Mouse (Mus musculus) left cerebral cortex, adult 9 months (tissue): Measurements from ENCODE around the gene Lactbl1.

Experiments used
- DNase-seq, 2 experiments: peaks; one replicate each; pipeline ENCODE4 v3.0.0; 2022; ENCODE audit warnings: low spot score in 2 of 2

Lactbl1 gene

DNA sequence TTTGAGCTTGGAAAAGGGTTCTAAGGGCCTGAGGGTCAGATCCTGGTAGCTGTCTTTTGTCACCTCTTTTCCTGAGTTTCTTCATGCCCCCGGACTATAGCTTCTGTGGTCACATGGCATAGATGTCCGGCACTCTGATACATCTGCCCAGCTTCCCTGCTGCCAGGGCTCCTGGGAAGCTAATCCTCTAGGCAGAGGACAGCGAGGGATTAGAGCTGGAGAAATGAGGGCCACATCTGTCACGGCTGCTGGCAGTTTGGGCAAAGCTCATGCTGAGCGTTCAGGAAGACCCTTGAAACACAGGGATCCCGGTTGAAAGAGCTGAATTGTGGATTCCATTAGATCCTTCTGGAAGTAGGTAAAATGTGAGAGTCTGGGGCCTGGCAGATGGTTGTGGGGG, at the start of gene Lactbl1:
Gene Lactbl1 (plus strand): TSS at position 234 of the 400 bp plus-strand sequence.
- DNase-seq: no peak

DNA sequence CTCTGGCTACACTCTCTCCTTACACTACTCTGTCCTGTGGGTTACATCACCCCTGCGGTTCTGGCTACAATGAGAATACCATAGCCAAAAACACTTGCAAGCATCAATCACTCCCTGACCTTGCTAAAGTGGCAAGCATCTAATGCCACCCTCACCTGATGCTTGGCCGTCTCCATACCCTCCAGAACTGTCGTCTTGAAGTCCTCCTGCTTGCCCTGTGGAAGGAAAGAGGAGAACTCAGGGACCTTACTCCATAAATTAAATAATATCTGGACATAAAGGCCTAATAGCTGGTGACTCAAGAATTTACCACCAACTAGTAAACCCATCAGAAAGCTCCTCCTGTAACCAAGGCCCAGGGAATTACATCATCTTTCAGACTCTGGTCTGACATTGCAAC, 40.5 kb upstream of the Lactbl1 start:
- DNase-seq: no peak

DNA sequence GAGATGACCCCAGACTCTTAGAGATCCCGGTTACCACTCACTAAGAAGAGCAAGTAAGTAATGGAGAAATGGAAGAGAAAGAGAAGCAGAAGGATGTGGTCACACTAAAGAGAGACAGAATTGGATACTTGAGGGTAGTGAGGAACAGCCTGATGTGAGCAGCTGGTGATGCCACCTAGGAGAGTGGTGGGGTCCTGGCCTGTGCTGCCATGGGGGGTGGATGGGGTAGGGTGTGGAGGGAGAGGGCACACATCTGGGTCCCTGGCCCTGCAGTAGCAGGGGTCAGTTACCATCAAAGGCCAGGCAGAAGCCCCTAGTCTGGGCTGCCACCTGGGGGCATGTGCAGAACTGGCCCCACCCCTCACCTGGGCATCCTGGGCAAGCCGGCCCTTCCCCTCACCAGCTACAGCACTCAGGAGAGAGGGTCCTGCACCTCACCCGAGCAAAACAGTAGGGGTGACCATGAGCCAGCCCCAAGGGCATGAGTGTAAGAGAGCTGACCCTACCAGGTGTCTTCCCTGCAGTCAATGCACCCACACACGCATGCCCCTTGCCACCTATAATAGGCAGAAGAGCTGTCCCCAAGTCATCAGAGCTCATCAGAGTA, 35.1 kb upstream of the Lactbl1 start:
- DNase-seq: no peak

DNA sequence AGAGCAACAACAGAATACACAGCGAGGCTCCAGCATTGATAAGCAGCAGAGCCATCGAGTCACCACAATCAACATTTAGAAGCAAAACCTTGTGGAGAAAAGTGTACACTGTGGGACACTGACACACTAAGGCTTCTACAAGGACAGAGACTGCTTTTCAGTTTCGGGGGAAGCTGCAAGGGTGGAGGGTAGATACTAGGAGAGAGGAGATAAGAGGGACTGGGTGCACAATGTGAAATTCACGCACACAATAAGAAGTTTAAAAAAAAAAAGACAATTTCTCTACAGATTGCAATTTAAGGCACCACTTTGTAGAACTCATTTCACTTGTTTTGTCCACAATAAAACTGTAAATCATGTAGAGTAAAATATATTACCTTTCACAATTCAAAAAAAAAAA, 34.4 kb upstream of the Lactbl1 start:
- no peak for DNase-seq

DNA sequence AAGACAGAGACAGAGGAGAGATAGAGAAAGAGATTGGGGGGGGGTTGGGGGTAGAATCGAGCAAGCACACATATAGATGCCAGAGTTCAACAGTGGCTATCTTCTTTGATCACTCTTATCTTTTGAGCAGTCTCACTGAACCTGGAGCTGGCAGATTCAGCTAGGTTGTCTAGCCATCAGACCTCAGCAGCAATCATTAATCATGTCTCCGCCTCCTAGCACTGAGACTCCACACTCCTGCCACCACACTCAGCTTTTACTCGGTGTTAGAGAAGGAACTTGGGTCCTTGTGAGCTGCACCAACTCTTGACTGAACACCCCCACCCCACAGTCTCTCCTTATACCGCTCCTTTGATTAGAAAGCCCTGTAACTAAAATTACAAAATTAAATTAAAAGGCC, 30.3 kb upstream of the Lactbl1 start:
- DNase-seq: no peak

DNA sequence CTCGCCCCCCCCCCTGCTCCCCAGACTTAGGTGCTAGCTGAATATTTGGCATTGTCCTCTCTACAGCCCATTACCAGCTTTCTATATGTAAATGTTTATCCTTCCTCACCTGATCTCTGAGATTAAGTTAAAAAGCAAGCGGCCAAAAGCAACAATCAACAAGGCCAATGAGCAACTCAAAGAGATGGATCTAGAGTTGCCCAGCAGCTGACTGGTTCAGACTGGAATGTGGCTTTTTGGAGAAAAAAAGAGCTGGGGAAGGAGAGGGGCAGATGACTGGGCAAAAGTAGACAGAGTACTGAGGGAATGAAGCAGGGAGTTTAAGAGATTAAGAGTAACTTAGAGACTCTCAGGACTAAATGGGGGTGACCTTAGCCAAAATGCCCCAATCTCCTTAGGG, 28.4 kb upstream of the Lactbl1 start:
- DNase-seq: no peak

DNA sequence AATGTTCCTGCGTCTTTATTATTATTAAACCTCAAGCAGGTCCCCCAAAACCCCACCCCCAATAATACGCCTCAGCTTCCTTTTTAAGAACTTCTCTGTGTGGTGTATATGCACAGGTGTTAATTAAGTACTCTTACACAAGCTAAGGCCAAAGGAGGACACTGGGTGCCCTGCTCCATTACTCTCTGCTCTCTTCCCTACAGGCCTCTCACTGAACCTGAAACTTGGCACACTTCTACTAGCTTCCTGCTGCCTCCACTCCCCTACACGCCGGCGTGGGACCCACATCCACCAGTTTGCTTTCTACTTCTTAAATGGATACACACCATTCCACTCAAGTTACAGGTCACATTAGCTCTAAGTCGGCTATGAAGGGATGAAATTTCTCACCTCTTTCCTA, 27.2 kb upstream of the Lactbl1 start:
- no peak for DNase-seq

DNA sequence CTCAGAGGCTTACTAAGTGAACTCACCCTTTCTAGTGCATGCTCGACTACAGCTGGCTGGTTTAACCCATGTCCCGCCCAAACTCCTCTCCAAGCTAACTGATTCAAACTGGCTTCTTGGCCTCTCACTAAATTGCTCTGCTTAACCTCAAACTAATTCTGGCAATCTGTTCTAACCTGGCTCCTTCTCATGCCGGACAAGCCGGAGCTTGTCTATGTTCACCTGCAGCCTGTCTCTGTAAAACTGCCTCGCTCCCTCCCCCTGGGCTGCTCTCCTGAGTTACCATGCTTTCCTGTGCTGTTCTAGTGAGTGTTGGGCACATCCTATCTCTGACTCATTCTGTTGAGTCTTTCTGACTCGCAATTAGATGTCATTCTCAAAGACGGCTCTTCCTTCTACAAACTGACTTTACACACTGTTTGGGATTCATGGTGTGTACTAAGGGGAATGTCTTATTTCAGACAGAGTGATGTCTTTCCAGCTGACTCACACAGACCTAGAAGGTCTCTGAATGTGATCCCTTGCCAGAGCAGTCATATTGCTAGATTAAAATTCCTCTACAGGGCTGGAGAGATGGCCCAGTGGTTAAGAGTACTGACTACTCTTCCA, 24.0 kb upstream of the Lactbl1 start:
- no peak for DNase-seq

DNA sequence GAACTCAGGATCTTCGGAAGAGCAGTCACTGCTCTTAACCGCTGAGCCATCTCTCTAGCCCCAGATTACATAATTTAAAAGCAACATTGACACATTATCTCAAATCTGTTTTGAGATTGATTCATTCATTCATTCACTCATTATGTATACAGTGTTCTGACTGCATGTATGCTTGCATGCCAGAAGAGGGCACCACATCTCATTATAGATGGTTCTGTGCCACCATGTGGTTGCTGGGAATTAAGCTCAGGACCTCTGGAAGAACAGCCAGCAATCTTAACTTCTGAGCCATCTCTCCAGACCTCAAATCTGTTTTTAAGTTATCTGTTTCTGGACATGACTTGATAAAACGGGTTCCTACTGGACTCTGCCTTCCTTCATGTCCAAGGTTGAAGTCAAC, 22.6 kb upstream of the Lactbl1 start:
- no peak for DNase-seq

DNA sequence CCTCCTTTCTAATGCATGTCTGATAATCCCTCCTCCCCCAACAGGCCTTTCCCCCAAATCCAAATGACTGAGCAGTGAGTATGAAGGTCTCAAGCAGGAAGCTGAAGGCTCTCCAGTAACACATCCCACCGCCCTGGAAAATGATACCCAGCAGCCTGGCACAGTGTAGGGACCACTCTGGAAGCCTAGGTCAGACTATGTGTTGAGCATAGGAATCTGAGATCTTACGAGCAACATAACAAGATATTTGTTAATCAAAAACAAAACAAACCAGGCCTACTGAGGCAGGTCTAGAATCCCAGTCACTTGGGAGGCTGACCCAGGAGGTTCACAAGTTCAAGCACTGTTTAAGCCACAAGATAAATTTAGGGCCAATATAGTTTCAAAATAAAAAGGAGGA, 21.9 kb upstream of the Lactbl1 start:
- no peak for DNase-seq

DNA sequence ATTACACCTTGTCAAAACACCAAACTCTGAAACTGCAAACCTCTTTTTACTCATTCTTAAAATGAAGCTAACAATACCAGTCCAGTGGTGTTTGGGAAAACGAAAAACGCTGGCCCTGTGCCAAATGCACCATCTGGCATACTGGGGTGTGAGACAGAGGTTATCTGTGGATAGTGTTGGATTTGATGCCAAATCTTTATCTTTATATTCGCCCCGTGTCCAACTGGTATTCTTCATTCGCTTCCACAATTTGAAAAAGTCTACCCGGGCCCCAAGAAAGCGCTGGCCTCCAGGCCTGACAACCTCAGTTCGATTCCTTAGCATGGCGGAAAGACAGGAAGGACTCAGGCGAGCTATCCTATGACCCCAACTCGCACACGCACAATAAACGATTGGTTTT, 20.9 kb upstream of the Lactbl1 start:
- peak in 1 of 2 experiments; percentile 56 for DNase-seq

DNA sequence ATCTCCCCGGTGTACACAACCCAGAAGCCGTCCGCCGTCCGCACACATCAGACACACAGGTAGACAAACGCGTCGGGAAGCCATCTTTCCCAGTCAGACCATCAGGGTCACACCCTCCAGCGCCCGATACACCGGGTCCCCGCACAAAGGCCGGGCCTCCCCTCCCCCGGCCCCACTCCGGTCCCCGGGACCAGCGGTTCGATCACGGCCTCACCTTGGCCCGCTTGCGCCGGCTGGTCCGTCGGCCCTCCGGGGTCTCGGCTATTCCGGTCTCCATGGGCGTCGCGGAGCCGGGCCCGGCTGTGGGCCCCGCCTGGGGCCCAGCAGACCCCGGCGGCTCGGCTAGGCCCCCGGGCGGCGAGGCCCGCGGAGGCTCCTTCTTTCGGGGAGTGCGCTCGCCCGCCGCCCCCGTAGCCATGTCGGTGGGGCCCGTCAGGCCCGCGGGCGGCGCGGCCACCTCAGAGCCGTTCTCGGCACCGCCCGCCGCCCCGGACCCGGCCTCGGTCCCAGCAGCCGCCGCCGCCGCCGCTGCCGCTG, 20.3 kb upstream of the Lactbl1 start:
- peak in 1 of 2 experiments; percentile 16 for DNase-seq

DNA sequence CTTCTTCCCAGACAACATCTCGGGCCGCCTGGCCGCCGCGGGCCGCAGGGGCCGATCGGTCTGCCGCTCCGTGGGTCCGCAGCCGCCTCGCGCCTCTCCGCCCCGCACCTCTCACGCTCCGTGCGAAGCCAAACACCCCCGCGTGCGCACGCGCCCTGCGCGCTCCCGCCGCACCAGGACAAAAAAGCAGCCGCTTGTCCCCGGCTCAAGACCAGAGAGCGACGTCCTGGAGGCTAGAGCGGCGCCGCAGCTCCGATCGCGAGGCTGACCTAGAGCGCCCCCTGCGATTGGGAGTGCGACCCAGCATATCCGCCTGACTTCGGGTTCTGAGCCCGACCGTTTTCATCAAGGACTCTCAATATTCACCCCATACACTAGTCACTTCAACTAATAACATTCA, 19.9 kb upstream of the Lactbl1 start, which contains the start of gene Kdm1a:
Gene Kdm1a (minus strand): TSS at position 156 of the 400 bp plus-strand sequence.
- DNase-seq: peak; percentile 71 to 94

DNA sequence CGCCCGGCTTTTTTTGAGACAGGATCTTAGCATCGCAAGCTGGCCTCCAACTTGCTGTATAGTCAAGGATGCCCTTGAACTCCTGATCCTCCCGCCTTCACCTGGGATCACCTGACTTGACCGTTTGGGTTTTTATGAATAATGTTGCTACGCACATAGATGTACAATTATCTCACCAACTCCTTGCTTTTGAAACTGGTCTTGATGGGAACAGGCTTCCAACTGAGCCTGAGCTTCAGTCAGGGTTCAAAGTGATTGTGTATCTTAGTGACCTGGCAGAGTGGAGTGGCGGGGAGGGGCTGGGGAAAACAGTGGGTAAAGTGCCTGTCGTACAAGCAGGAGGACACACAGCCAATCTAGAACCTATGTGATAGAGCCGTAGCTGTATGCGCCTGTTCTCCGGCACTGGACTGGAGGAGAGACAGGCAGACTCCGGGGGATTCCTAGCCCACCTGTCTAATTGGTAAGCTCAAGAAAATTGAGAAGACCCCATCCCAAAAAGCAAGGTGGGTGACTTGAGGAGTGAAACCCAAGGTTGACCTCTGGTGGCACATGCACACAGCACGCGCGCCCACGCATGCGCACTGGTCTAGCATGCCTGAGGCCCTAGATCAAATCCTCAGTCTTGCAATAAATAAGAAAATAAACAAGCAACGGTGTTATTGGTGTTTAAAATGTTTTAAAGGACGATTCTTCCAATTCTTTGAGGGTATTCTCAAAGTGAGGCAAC, 16.5 kb upstream of the Lactbl1 start:
- DNase-seq: no peak

DNA sequence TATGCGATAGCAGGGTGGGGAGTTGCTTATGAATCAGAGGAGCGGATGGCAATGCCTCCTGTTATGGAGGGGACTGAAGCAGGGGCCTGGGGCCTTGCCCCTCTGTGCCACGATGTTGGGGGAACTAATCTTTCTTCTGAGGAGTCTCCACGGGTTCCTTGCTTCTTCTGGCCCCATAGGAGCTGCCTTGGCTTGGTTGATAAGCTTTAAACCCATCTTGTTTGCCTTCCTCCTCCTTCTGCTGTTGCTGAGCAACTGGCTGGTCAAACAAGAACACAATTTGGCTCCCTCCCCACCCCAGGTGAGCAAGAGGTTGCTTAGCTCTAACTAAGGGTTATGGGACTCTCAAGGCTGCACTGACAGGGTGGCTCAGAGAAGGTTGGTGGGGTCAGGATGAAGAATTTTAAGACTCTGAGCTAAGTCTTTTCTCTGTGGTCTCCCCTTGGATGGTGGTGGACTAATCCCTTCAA, 12.0 kb upstream of the Lactbl1 start, which contains the start of gene Tex46:
Gene Tex46 (plus strand): TSS at position 51 of the 470 bp plus-strand sequence.
- DNase-seq: no peak

DNA sequence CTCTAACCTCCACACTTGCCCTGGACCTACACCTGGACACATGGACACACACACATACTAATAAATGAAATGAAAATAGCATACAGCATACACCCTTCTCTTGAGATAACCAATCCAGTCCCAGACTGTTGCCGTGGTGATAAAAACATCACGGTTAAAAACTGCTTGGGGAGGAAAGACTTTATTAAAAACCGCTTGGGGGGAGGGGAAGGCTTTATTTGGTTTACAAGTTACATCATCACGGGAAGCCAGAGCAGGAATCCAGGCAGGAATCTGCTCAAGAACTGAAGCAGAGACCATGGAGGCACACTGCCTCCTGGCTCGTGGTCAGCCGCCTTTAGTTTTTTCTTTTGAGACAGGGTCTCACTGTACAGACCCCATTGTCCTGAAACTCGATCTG, 8.8 kb upstream of the Lactbl1 start:
- no peak for DNase-seq

DNA sequence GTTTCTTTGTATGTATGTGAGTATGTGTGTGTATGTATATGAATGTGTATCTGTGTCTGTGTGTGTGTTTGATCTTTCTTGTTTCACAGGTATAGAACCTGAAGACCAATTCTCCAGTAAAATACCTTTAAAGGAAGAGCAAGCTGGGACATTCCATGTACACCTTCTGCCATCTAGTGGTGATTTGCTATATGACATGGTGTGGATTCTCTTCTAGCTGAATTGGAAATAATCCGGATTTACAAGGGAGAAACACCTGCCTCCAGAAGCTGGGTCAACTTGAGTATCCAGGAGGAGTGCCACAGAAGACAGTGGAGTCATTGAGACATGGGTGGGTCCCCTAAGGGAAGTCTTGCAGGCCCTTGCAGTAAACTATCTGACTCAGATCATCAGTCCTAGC, 1.1 kb upstream of the Lactbl1 start:
- DNase-seq: peak in 1 of 2 experiments; percentile 70

DNA sequence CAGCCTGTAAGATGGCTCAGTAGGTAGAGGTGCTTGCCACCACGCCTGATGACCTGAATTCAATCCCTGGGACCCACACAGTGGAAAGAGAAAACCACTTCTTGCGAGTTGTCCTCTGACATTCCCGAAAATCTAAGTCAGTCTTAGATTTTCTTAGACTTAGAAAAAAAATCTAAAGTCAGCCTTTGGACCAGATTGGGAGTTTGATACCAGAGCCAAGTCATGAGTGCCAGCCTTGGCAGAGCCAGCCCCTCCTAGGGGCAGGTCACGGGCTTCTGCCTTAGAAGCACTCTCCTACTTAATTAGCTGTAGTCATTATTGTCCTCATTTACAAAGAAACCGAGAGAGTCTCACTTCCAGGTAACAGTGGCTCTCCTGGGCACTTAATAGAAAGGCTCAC, 465 bp upstream of the Lactbl1 start:
- no peak for DNase-seq

DNA sequence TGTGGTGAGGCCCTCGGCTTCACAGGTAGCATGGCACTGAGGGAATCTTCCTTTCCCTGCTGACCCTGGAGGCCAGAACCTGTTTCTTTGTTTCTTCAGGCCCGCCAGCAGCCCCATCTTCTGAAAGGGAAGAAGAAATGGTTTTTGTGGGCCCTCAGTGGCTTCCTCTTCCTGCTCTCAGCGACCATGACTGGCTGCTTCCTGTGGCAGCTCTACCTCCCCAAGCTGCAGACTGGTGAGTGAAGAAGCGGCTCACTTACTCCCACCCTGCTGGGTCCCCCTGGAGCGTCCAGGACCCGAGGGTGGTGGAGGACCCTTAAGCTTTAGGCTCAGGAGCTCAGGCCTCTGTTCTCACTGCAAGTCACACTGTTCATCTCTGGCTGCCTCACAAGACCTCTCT, 4.2 kb downstream of the Lactbl1 start:
- DNase-seq: no peak

DNA sequence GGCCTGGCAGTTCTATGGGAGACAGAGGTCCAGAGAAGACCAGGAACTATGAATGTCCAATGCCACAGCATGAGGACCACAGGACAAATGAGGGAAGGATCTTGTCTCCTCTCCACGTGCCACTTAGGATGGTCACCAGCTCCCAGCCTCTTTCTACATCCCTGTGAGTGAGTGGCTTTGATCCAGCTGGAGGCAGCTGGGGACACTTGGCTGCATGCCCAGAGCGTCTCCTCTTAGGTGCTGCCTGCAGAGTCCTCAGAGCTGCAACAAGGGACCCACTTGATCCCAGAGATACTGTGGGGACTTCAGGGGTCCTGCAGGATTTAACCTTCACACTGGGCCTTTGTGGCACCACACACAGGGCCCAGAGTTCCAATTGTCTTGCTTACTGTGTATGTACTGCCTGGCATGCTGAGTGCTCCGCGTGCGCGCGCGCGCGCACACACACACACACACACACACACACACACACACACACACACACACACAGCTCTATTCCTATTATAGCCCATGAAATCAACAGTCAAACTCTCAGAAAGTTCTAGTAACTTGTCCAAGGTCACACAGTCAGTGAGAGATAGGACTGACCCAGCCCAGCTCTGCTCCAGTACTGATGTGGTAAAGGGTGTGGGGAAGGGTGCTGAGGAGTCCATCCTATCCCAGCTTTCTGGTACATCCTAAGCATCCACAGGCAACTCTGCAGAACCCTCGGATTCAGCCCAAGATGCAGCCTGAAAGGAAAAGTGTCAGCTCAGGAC, 9.0 kb downstream of the Lactbl1 start:
- DNase-seq: no peak

DNA sequence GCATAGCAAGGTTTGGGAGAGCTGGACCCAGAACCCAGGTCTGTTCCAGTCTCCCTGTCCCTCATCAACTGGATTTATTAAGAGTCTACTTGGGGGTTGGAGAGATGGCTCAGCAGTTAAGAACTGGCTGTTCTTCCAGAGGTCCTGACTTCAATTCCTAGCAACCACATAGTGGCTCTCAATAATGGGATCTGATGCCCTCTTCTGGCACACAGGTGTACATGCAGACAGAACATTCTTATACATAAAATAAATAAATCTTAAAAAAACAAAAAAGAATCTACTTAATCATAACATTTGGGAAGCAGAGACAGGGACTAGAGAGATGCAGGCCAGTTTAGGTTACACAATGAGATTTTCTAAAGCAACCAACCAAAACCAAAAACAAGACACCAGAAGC, 13.6 kb downstream of the Lactbl1 start:
- no peak for DNase-seq

DNA sequence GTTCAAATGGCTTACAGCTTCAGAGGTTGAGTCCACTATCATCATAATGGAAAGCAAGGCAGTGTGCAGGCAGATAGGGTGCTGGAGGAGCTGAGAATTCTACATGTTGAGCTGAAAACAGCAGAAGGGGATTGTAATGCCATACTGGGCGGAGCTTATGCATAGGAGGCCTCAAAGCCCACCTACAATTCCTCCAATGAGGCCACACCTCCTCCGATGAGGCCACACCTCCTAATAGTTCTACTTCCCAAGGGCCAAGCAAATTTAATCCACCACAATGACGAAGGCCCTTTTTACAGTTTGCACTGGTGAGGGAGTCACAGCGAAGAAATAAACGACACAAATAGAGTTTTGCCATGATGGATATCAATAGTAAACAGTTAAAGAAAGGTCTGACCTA, 14.1 kb downstream of the Lactbl1 start:
- no peak for DNase-seq
